Mouse (Mus musculus) adrenal gland, postnatal 36 days (tissue): ENCODE measurements at regions not wholly inside any gene's neighbourhood (a gene's known extent, or its start where the extent isn't known, plus 50 kb on each side); places are given as distances from the start of the nearest gene placed in this dataset.

Experiments used
- DNase-seq, 2 experiments: peaks; one replicate each; pipeline ENCODE4 v3.0.0; 2021; ENCODE audit warnings: mixed read lengths in 1 of 2

GRCm38 (mm10) chr5:133264976-133265375 is 721.8 kb upstream of the Auts2 start:
- no peak for DNase-seq

DNA sequence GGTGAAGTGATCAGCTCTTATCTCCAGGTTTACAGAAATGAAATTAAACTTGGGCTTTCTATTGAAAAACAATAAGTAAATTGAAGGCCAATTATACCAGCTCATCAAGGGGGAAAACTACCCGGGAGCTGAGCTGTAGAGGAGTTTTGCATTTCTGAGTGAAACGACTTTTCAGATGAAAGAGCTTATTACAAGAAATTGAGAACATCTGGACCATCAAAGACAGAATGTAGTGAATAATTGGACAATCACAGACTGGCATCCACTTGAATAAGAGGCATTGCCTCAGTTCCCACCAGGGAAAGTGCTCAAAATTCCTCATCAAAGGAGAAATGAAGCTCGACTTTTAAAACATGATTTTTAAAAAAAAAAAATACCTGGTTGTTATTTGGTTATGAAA is 675.7 kb upstream of the Auts2 start:
- DNase-seq, result no peak

- DNase-seq, result no peak
Observed at GRCm38 (mm10) chr5:133198546-133198945, 655.4 kb upstream of the Auts2 start.

- DNase-seq, result no peak
Observed at GRCm38 (mm10) chr5:133189798-133190571, 646.8 kb upstream of the Auts2 start.

GRCm38 (mm10) chr5:133175636-133176035 is 632.5 kb upstream of the Auts2 start:
- peak in 1 of 2 experiments; percentile 8 for DNase-seq

GRCm38 (mm10) chr5:133173155-133173723 is 630.1 kb upstream of the Auts2 start:
- peak; percentile 83 to 89 for DNase-seq

DNA sequence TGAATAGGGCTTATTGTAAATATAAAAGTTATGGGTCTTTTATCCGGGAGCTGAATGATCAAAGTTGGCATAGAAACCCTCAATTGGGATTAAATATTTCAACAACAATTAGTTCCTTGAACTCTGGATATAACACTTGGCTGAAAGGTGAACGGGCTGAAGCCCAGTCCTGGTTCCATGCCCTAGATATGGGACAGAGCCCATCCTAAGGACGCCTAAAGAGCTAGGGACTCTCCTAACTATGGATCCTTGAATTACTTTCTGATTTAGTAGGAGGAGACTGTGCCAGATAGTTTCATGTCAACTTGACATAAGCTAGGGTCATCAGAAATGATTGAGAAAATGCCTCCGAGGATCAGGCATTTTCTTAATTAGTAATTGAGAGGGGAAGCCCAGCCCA is 629.5 kb upstream of the Auts2 start:
- DNase-seq, result no peak

DNA sequence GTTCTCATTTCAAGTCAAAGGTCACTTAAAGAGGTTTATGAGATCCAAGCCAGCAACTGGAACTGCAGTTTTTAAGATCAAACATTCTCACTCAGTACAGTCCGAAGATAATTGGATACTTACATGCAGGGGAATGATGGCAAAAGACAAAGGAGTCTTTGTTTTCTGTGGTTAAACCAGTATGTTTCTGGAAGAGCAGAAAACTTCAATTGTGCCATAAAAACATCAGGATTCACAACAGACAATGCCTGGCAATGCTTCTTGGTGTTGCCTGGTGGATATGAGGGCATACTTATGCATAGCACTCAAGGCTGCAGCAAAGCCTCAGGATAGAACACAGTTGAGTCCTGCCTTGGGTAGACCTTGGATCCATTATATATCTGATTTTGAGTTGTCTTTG is 628.1 kb upstream of the Auts2 start:
- DNase-seq, result no peak

DNA sequence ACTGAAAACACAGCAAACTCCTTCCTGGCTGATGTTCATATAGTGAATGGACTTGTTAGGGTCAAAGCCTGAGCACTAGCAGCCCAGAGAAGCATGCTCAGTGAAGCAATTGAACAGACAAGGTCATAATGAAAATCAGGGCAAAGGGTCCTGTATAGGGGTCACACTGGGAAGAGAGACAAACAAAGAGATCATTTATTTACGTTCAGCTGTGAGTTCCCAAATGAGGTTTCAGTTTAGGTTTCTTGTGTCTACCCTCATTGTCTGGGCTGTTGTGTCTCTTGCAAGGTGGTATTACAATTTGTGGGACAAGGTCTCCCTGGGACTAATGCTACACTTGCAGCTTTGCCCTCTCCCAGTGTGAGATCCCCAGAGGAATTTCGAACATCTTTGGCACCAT is 624.4 kb upstream of the Auts2 start:
- DNase-seq, result no peak

DNA sequence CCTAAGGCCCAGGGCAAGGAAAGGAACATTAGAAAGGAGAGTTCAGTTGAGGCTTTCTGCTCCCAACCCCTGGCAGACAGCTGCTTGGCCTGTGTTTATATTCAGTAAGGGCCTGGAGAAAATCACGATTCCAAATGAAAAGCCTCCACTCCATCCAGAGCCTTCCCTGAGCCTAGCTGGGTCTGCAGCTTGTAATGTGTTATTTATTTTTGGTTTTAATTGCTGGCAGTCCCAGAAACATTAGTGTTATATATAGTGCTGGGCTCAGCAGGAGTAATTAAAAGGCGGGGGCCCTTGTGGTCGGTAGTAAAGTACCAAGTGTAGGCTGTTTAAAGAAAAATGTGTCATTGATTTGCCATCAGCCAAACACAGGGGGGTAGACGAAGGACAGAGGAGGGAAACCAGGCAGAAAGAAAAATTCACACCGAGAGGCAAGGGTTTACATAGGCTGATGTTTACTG is 623.9 kb upstream of the Auts2 start:
- no peak for DNase-seq

- no peak for DNase-seq
Observed at GRCm38 (mm10) chr5:133156115-133156857, 613.1 kb upstream of the Auts2 start.

DNA sequence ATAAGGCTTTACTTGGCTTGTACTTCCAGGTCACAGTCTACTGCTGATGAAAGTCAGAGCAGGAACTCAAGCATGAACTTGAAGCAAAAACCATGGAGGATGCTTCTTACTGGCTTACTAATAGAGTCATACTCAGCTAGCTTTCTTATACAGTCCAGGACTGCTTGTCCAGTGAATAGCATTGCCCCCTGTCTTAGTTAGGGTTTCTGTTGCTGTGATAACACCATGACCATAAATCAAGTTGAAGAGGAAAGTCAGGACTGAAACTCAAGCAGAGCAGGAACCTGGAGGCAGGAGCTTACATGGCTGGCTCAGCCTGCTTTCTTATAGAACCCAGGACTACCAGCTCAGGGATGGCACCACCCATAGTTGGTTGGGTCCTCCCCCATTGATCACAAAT is 602.9 kb upstream of the Auts2 start:
- DNase-seq, result no peak

GRCm38 (mm10) chr5:133143679-133144078 is 600.5 kb upstream of the Auts2 start:
- DNase-seq, result no peak

GRCm38 (mm10) chr5:133142401-133143115 is 599.4 kb upstream of the Auts2 start:
- DNase-seq, result peak; percentile 30 to 46

GRCm38 (mm10) chr5:133131042-133131441 is 587.9 kb upstream of the Auts2 start:
- no peak for DNase-seq

DNA sequence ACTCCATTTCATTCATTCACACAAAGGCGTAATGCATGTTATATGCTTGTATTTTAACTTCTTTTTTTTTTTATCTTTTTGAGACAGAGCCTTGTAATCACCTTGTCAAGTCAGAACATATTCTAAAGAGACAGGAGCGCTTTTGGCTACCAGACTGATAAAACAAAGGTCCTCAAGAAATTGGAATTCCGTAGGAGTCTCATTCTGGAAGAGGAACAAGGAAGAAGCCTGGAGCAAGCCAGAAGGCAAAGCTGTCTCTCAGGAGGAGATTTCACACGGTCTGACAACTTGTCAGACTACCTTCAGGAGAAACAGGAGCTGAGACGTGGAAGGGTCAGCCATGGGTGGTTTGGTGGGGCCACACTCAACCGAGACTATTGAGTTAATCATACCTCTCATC is 587.2 kb upstream of the Auts2 start:
- no peak for DNase-seq

- no peak for DNase-seq
Observed at GRCm38 (mm10) chr5:133124223-133124622, 581.1 kb upstream of the Auts2 start.

GRCm38 (mm10) chr5:133113946-133114345 is 570.8 kb upstream of the Auts2 start:
- no peak for DNase-seq

- no peak for DNase-seq
Observed at GRCm38 (mm10) chr5:133113183-133113582, 570.0 kb upstream of the Auts2 start.

- peak; percentile 20 to 45 for DNase-seq
Observed at GRCm38 (mm10) chr5:133106691-133107354, 563.7 kb upstream of the Auts2 start.

GRCm38 (mm10) chr5:133096340-133096739 is 553.2 kb upstream of the Auts2 start:
- no peak for DNase-seq

- DNase-seq, result no peak
Observed at GRCm38 (mm10) chr5:133084859-133085258, 541.7 kb upstream of the Auts2 start.
